9 mouse cellular contexts compared by ENCODE assay signal in genomic region chr9:8004370-8004991, GRCm38 (mm10). TPM values are rescaled to one million over a fixed set of nuclear protein-coding genes. Genes with fewer than 3 reads are reported as not detected.
DNase-seq lines count a peak whose midpoint lies in the region; ATAC-seq and TF ChIP-seq lines count a peak whose summit lies in the region.
"Had no signal": no experiment of that assay in that cellular context is flagged by ENCODE, and none has a peak within 500 bp of the region (broad histone marks: within the 10 kb centered on the region; RNA-seq: fewer than 3 reads in every experiment).

Gene Yap1, minus strand, starts transcription at chr9:8004596.

- WGBS in forebrain, embryonic 11.5 days: under 1% methylated on average over 61 of the region's 79 CpGs
- under 1% methylated on average over 78 of the region's 79 CpGs for WGBS in heart, embryonic 14.5 days
- under 1% methylated on average over 62 of the region's 79 CpGs for WGBS in kidney, postnatal 0 days
- WGBS in liver, embryonic 12.5 days (ENCODE audit: insufficient replicate concordance): 1% methylated on average over 57 of the region's 79 CpGs
- under 1% methylated on average over 74 of the region's 79 CpGs for WGBS in neural tube, embryonic 11.5 days

- H3K9me3 ChIP-seq in forebrain, embryonic 11.5 days (ENCODE audit: control insufficient read depth, low read length): no peaks in the 10 kb centered on the region
- no peaks in the 10 kb centered on the region for H3K9me3 ChIP-seq in heart, embryonic 14.5 days (ENCODE audit: control insufficient read depth, low read length)
- H3K9me3 ChIP-seq in kidney, postnatal 0 days (replicated peaks; ENCODE audit: low read length): no peaks in the 10 kb centered on the region
- H3K9me3 ChIP-seq in liver, embryonic 12.5 days (replicated peaks): no peaks in the 10 kb centered on the region
- H3K9me3 ChIP-seq in neural tube, embryonic 11.5 days (ENCODE audit: control insufficient read depth, low read length): no peaks in the 10 kb centered on the region

- H3K4me3 ChIP-seq in forebrain, embryonic 11.5 days (ENCODE audit: low read depth, low read length): peak within 1 kb of the TSS; percentile 80
- H3K4me3 ChIP-seq in heart, embryonic 14.5 days (ENCODE audit: control insufficient read depth in 1 of 2, insufficient read depth in 1 of 2, low read depth in 1 of 2, low read length in 2 of 2): peak within 1 kb of the TSS; percentile 89 to 96
- H3K4me3 ChIP-seq in kidney, postnatal 0 days (replicated peaks; ENCODE audit: low read depth, low read length): peak within 1 kb of the TSS; percentile 98
- H3K4me3 ChIP-seq in liver, embryonic 12.5 days: peak within 1 kb of the TSS; percentile 61
- peak within 1 kb of the TSS; percentile 75 for H3K4me3 ChIP-seq in neural tube, embryonic 11.5 days (ENCODE audit: low read depth, low read length)
- H3K4me3 ChIP-seq in testis, adult 2 months (ENCODE audit: control insufficient read depth, low read depth, low read length): peak within 1 kb of the TSS; percentile 96

- peaks cover 3% of the 10 kb centered on the region for H3K36me3 ChIP-seq in forebrain, embryonic 11.5 days (ENCODE audit: control insufficient read depth, insufficient read depth, low read length)
- H3K36me3 ChIP-seq in heart, embryonic 14.5 days (ENCODE audit: control insufficient read depth, insufficient read depth, low read length): peaks cover 21% of the 10 kb centered on the region
- H3K36me3 ChIP-seq in kidney, postnatal 0 days (ENCODE audit: insufficient read depth, low read length): 0 out of 2 replicates have a peak, but pooled peaks cover 10% of the 10 kb centered on the region
- 0 out of 2 replicates have a peak, but pooled peaks cover 4% of the 10 kb centered on the region for H3K36me3 ChIP-seq in liver, embryonic 12.5 days
- H3K36me3 ChIP-seq in neural tube, embryonic 11.5 days (ENCODE audit: control insufficient read depth, insufficient read depth, low read length): no peaks in the 10 kb centered on the region
- H3K36me3 ChIP-seq in testis, adult 2 months (ENCODE audit: control insufficient read depth, insufficient read depth, low read length): no peaks in the 10 kb centered on the region

- peak; percentile 90 for ATAC-seq in forebrain, embryonic 11.5 days (replicated peaks; ENCODE audit: low FRiP score)
- ATAC-seq in heart, embryonic 14.5 days (ENCODE audit: insufficient number of reproducible peaks, insufficient read depth, low FRiP score, low read depth): peak; percentile 88
- peak; percentile 89 for ATAC-seq in kidney, postnatal 0 days (replicated peaks; ENCODE audit: low FRiP score, low read depth)
- ATAC-seq in liver, embryonic 12.5 days: peak; percentile 66
- peak; percentile 87 for ATAC-seq in neural tube, embryonic 11.5 days (ENCODE audit: insufficient read depth, low FRiP score, low TSS enrichment)

- TF ChIP-seq CTCF in kidney, postnatal 0 days (IDR thresholded peaks at IDR 0.05; ENCODE audit: low read depth): no peak
- TF ChIP-seq CTCF in testis, adult 2 months (IDR thresholded peaks at IDR 0.05; ENCODE audit: control insufficient read depth, insufficient read depth, insufficient replicate concordance, low read depth, low read length): no peak

- peak within 1 kb of the TSS; percentile 92 for H3K27ac ChIP-seq in forebrain, embryonic 11.5 days (ENCODE audit: low read depth, low read length)
- peak within 1 kb of the TSS; percentile 96 to 98 for H3K27ac ChIP-seq in heart, embryonic 14.5 days (replicated peaks in 1 of 2; ENCODE audit: control insufficient read depth in 1 of 2, insufficient read depth in 1 of 2, low read depth in 2 of 2, low read length in 2 of 2)
- H3K27ac ChIP-seq in kidney, postnatal 0 days: peak within 1 kb of the TSS; percentile 99
- H3K27ac ChIP-seq in liver, embryonic 12.5 days: peak within 1 kb of the TSS; percentile 82
- H3K27ac ChIP-seq in neural tube, embryonic 11.5 days (ENCODE audit: low read depth, low read length): peak within 1 kb of the TSS; percentile 88
- H3K27ac ChIP-seq in testis, adult 2 months (ENCODE audit: control insufficient read depth, insufficient read depth, low read depth, low read length): peak within 1 kb of the TSS; percentile 92

- TF ChIP-seq POLR2A in testis, adult 2 months (IDR thresholded peaks at IDR 0.05; ENCODE audit: control insufficient read depth, low read depth, low read length): peak; percentile 48

- no peaks in the 10 kb centered on the region for H3K27me3 ChIP-seq in forebrain, embryonic 11.5 days (ENCODE audit: control insufficient read depth, insufficient read depth, low read length)
- H3K27me3 ChIP-seq in heart, embryonic 14.5 days (ENCODE audit: control insufficient read depth, insufficient read depth, low read length): no peaks in the 10 kb centered on the region
- no peaks in the 10 kb centered on the region for H3K27me3 ChIP-seq in kidney, postnatal 0 days (ENCODE audit: insufficient read depth, low read length)
- peaks cover 95% of the 10 kb centered on the region for H3K27me3 ChIP-seq in liver, embryonic 12.5 days (replicated peaks)
- H3K27me3 ChIP-seq in neural tube, embryonic 11.5 days (ENCODE audit: control insufficient read depth, insufficient read depth, low read length): no peaks in the 10 kb centered on the region
- H3K27me3 ChIP-seq in testis, adult 2 months (ENCODE audit: control insufficient read depth, insufficient read depth, low read length): no peaks in the 10 kb centered on the region
- H3K27me3 ChIP-seq: CH12.LX had no signal

- peak; percentile 93 for DNase-seq in 3134 (ENCODE audit: extremely low read depth, insufficient read length, low spot score)
- peak; percentile 71 for DNase-seq in brain, adult 2 months (ENCODE audit: low read depth, low spot score)
- peak; percentile 95 for DNase-seq in forebrain, embryonic 11.5 days (ENCODE audit: low spot score)
- peak; percentile 95 for DNase-seq in kidney, postnatal 0 days (ENCODE audit: low spot score)
- DNase-seq in neural tube, embryonic 11.5 days (ENCODE audit: low spot score): peak; percentile 94

- H3K4me2 ChIP-seq in forebrain, embryonic 11.5 days (ENCODE audit: low read depth, low read length, severe bottlenecking): peak within 1 kb of the TSS; percentile 44
- peak within 1 kb of the TSS; percentile 75 for H3K4me2 ChIP-seq in heart, embryonic 14.5 days (ENCODE audit: low read length)
- H3K4me2 ChIP-seq in kidney, postnatal 0 days (ENCODE audit: low read length): peak within 1 kb of the TSS; percentile 57
- peak within 1 kb of the TSS; percentile 62 for H3K4me2 ChIP-seq in liver, embryonic 12.5 days
- H3K4me2 ChIP-seq in neural tube, embryonic 11.5 days (ENCODE audit: low read depth): peak within 1 kb of the TSS; percentile 65

- 0 out of 2 replicates have a peak, but pooled peaks cover 2% of the 10 kb centered on the region for H3K4me1 ChIP-seq in forebrain, embryonic 11.5 days (replicated peaks; ENCODE audit: control insufficient read depth, insufficient read depth, low read length)
- H3K4me1 ChIP-seq in heart, embryonic 14.5 days (ENCODE audit: control insufficient read depth in 2 of 2, insufficient read depth in 2 of 2, low read length in 2 of 2): peaks cover 2 to 24% of the 10 kb centered on the region in 2 experiments; a peak in 3 of 4 replicates
- H3K4me1 ChIP-seq in kidney, postnatal 0 days (replicated peaks; ENCODE audit: insufficient read depth, low read length): peaks cover 12% of the 10 kb centered on the region
- H3K4me1 ChIP-seq in liver, embryonic 12.5 days: peaks cover 8% of the 10 kb centered on the region; the same call in 1 of the 2 replicates
- peaks cover 4% of the 10 kb centered on the region; the same call in 1 of the 2 replicates for H3K4me1 ChIP-seq in neural tube, embryonic 11.5 days (ENCODE audit: control insufficient read depth, insufficient read depth, low read length)
- H3K4me1 ChIP-seq in testis, adult 2 months (ENCODE audit: control insufficient read depth, insufficient read depth, low read length): peaks cover 12% of the 10 kb centered on the region

- H3K9ac ChIP-seq in forebrain, embryonic 11.5 days (ENCODE audit: low read length): peak within 1 kb of the TSS; percentile 92
- peak within 1 kb of the TSS; percentile 99 for H3K9ac ChIP-seq in heart, embryonic 14.5 days (ENCODE audit: low read length)
- peak within 1 kb of the TSS; percentile 99 for H3K9ac ChIP-seq in kidney, postnatal 0 days (ENCODE audit: low read depth, low read length)
- H3K9ac ChIP-seq in liver, embryonic 12.5 days: peak within 1 kb of the TSS; percentile 67
- peak within 1 kb of the TSS; percentile 88 for H3K9ac ChIP-seq in neural tube, embryonic 11.5 days (ENCODE audit: low read length)

RNA-seq across cellular contexts. Expression of gene Yap1, which starts in this region (rescaled TPM):
- polyA plus RNA-seq in forebrain, embryonic 11.5 days (2014; fragmentation: Nextera tagmentation; extraction: Ambion mirVana): 34.9 and 37.6 TPM in 2 replicates
- 22.0 and 24.3 TPM in 2 replicates for polyA plus RNA-seq in heart, embryonic 14.5 days (2014; fragmentation: Nextera tagmentation; extraction: Ambion mirVana)
- 25.5 and 26.5 TPM in 2 replicates for polyA plus RNA-seq in kidney, postnatal 0 days (2015; fragmentation: Nextera tagmentation; extraction: Ambion mirVana)
- polyA plus RNA-seq in liver, embryonic 12.5 days (2016; fragmentation: Nextera tagmentation; extraction: Ambion mirVana): 8.3 and 8.7 TPM in 2 replicates
- polyA plus RNA-seq in neural tube, embryonic 11.5 days (2014; fragmentation: Nextera tagmentation; extraction: Ambion mirVana): 27.2 and 31.6 TPM in 2 replicates
- 32.1 and 35.1 TPM in 2 replicates for polyA plus RNA-seq in testis, adult 2 months (2012; rRNA removed)

Comparison
In these comparisons a context has a peak if more than half of its experiments do, and no peak if none do; other contexts are left out.
1. Peak in every context shown above with its lines: DNase-seq, ATAC-seq, H3K4me3 ChIP-seq and H3K27ac ChIP-seq.